Mouse (Mus musculus) brain, embryonic 14.5 days (tissue): ENCODE measurements around the gene Sprr4.

Source experiments
- CTCF ChIP-seq: fragments of 200-500 bp; IDR thresholded peaks from 2 replicates; pipeline ENCODE4 v1.5.1; 2012; ENCODE audit warnings: inconsistent platforms, mild to moderate bottlenecking, moderate library complexity, borderline replicate concordance; ENCODE audit not compliant: insufficient read depth, insufficient read length; ENCODE audit errors: extremely low read depth
- POLR2A ChIP-seq: fragments of 200-500 bp; IDR thresholded peaks from 2 replicates; pipeline ENCODE4 v1.6.1; 2012; ENCODE audit warnings: mild to moderate bottlenecking, inconsistent platforms, borderline replicate concordance; ENCODE audit not compliant: poor library complexity, insufficient read depth, insufficient read length, severe bottlenecking; ENCODE audit errors: extremely low read depth

DNA sequence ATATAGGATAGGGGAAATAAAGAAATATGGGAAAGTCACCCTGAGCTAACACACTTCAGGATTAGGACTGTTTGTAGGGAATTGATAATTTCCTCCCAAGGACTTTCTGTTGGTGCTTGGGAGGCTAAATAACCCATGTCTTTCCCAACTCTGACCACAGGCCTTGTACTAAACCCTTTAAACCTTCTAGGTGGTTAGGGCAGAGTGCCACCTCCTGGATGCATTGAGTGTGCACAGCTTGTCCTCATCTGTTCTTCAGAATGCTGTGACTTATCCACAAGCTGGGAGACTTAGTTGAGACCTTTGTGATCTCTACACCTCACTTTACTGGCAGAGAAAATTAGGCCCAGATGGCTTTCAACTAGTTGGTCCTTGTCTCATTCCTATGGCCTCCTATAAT, 10.5 kb upstream of the Sprr4 start:
- TF ChIP-seq POLR2A: no peak
- TF ChIP-seq CTCF: peak; percentile 36; the same call in 1 of the 2 replicates
